Mouse (Mus musculus): ENCODE data around the gene Zfand3. TPM values are rescaled to one million over a fixed set of nuclear protein-coding genes. Genes with fewer than 3 reads are reported as not detected.

The Zfand3 gene
- polyA plus RNA-seq, 1 experiment from 2014 or later, result 24.2 TPM

DNA sequence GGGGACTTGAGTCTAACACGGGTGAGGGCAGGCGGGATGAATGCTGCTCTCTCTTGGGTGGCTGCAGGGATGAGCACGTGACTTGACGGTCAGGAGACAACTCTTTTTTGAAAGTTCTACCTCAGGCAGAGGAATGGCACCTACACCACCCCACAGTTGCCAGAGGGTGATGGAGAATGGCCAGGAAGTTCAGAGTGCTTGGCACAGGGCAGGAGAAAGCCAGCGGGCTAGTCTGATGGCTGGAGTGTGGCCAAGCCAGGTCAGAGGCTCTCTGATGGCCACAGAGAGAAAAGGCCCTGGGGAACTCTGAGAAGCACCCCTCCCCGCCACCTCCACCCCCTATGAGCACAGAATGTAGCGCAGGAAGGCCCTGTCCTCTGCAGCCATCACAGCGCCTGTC is 205.7 kb downstream of the Zfand3 start:
- Histone ChIP-seq H3K4me1 (replicated peaks; ENCODE audit: control insufficient read depth, insufficient read depth, low read length) (peaks cover 11% of the 10 kb centered on the region), H3K9ac (ENCODE audit: low read depth, low read length) (no peak overlapping the region), H3K4me2 (no peak overlapping the region), H3K36me3 (ENCODE audit: control insufficient read depth, insufficient read depth, low read length) (peaks cover 7% of the 10 kb centered on the region; the same call in 1 of the 2 replicates), H3K9me3 (ENCODE audit: control insufficient read depth, low read length) (no peaks in the 10 kb centered on the region), H3K4me3 (ENCODE audit: low read depth, low read length) (no peak overlapping the region), H3K27me3 (replicated peaks; ENCODE audit: control insufficient read depth, insufficient read depth, low read length) (no peaks in the 10 kb centered on the region), H3K27ac (ENCODE audit: low read depth, low read length) (no peak overlapping the region)
- 90% methylated on average over 8 of the region's 8 CpGs for WGBS
- ATAC-seq (replicated peaks; ENCODE audit: low FRiP score) (no peak), DNase-seq (ENCODE audit: low spot score) (no peak)

DNA sequence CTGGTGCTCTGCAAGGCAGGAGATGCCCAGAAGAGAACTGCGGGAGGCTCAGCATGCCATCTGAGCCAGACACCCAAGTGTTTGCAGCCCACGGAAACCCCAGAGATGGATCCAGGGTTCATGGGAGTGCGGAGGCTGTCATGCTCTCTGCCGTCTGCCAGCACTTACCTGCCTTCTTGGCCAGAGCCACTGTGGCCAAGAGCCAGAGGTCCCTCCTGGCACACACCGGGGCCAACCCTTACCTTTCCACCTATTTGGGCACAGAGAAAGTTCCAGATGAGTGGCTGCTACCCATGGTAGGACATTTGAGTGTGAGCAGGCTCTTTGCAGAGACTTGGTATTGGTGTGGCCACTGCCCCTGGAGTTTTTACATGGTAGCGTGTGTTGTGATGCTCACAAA is 206.4 kb downstream of the Zfand3 start:
- DNase-seq (ENCODE audit: low spot score) (no peak), ATAC-seq (replicated peaks; ENCODE audit: low FRiP score) (no peak)
- H3K4me3 ChIP-seq (ENCODE audit: low read depth, low read length), result no peak overlapping the region
- no peaks in the 10 kb centered on the region for H3K27me3 ChIP-seq (replicated peaks; ENCODE audit: control insufficient read depth, insufficient read depth, low read length)
- peaks cover 11% of the 10 kb centered on the region for H3K4me1 ChIP-seq (replicated peaks; ENCODE audit: control insufficient read depth, insufficient read depth, low read length)
- H3K36me3 ChIP-seq (ENCODE audit: control insufficient read depth, insufficient read depth, low read length), result peaks cover 7% of the 10 kb centered on the region; the same call in 1 of the 2 replicates
- no peak overlapping the region for H3K9ac ChIP-seq (ENCODE audit: low read depth, low read length)
- H3K27ac ChIP-seq (ENCODE audit: low read depth, low read length), result no peak overlapping the region
- WGBS, result 90% methylated on average over 6 of the region's 6 CpGs
- no peaks in the 10 kb centered on the region for H3K9me3 ChIP-seq (ENCODE audit: control insufficient read depth, low read length)
- no peak overlapping the region for H3K4me2 ChIP-seq

DNA sequence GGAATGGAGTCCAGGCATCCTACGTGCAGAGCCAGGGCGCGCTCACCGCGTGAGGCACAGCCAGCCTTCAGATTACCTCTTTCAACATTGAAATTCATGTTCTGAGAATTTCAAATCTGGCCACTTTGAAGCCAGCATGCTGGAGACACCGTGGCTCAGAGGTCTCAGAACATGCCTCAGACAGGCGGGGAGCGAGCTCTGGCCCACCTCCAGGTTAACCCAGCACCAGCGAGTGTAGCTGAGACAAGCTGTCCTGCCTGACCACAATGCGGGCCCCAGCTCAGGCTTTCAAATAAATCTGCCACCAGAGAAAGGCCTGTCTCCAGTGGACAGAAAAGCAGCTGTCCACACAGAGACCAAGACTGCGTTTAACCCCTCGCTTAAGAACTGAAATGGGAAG is 208.1 kb downstream of the Zfand3 start:
- no peak overlapping the region for H3K4me2 ChIP-seq
- H3K36me3 ChIP-seq (ENCODE audit: control insufficient read depth, insufficient read depth, low read length), result peaks cover 7% of the 10 kb centered on the region; the same call in 1 of the 2 replicates
- H3K9me3 ChIP-seq (ENCODE audit: control insufficient read depth, low read length), result no peaks in the 10 kb centered on the region
- no peak overlapping the region for H3K9ac ChIP-seq (ENCODE audit: low read depth, low read length)
- H3K27me3 ChIP-seq (replicated peaks; ENCODE audit: control insufficient read depth, insufficient read depth, low read length), result no peaks in the 10 kb centered on the region
- H3K4me1 ChIP-seq (replicated peaks; ENCODE audit: control insufficient read depth, insufficient read depth, low read length), result peaks cover 11% of the 10 kb centered on the region
- no peak for ATAC-seq (replicated peaks; ENCODE audit: low FRiP score)
- 88% methylated on average over 12 of the region's 12 CpGs for WGBS
- H3K27ac ChIP-seq (ENCODE audit: low read depth, low read length), result no peak overlapping the region
- DNase-seq (ENCODE audit: low spot score), result no peak
- H3K4me3 ChIP-seq (ENCODE audit: low read depth, low read length), result no peak overlapping the region

DNA sequence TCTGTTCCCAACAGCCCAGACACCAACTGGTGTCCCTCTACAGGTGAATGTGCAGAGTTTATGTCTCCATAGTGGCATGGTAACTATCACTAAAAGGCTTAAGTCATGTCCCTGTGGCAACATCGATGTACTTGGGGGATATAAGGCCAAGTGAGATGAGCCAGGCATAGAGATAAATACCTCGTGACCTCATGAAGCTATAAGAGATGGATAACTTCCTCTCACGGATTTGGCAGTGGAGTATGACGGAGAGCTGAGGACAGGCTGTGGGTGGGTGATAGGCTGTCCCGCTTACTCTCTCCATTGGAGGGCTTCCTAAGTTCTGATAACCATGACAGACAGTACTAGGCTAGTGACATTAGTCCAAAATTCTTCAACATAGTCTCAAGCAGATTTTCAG is 208.8 kb downstream of the Zfand3 start:
- ATAC-seq (replicated peaks; ENCODE audit: low FRiP score) (no peak), DNase-seq (ENCODE audit: low spot score) (no peak)
- Histone ChIP-seq H3K4me2 (no peak overlapping the region), H3K9me3 (ENCODE audit: control insufficient read depth, low read length) (no peaks in the 10 kb centered on the region), H3K27me3 (replicated peaks; ENCODE audit: control insufficient read depth, insufficient read depth, low read length) (no peaks in the 10 kb centered on the region), H3K9ac (ENCODE audit: low read depth, low read length) (no peak overlapping the region), H3K36me3 (ENCODE audit: control insufficient read depth, insufficient read depth, low read length) (peaks cover 7% of the 10 kb centered on the region; the same call in 1 of the 2 replicates), H3K4me1 (replicated peaks; ENCODE audit: control insufficient read depth, insufficient read depth, low read length) (peaks cover 11% of the 10 kb centered on the region), H3K27ac (ENCODE audit: low read depth, low read length) (no peak overlapping the region), H3K4me3 (ENCODE audit: low read depth, low read length) (no peak overlapping the region)
- 64% methylated on average over 5 of the region's 5 CpGs for WGBS

DNA sequence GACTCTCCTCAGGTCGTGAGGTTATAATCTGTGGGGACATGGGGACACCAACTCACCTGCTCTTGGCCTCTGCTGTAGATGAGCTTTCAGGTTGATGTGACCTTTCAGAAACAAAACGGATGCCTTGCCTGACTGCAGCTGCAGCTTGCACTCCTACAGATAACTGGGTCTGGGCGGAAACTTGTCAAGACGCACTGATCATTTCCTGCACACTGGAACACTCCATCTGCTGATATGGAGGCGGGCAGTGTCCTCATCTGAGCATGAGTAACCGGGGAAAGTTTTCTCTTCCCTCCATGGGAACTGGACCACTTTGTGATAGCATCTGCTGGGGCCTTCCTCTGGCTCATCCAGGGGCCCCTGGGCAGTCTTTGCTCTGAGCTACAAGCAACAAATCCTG is 209.9 kb downstream of the Zfand3 start:
- H3K27me3 ChIP-seq (replicated peaks; ENCODE audit: control insufficient read depth, insufficient read depth, low read length), result no peaks in the 10 kb centered on the region
- 31% methylated on average over 6 of the region's 6 CpGs for WGBS
- peaks cover 11% of the 10 kb centered on the region for H3K4me1 ChIP-seq (replicated peaks; ENCODE audit: control insufficient read depth, insufficient read depth, low read length)
- no peak overlapping the region for H3K4me2 ChIP-seq
- no peak overlapping the region for H3K27ac ChIP-seq (ENCODE audit: low read depth, low read length)
- H3K4me3 ChIP-seq (ENCODE audit: low read depth, low read length), result no peak overlapping the region
- no peaks in the 10 kb centered on the region for H3K9me3 ChIP-seq (ENCODE audit: control insufficient read depth, low read length)
- no peak overlapping the region for H3K9ac ChIP-seq (ENCODE audit: low read depth, low read length)
- peaks cover 6% of the 10 kb centered on the region; the same call in 1 of the 2 replicates for H3K36me3 ChIP-seq (ENCODE audit: control insufficient read depth, insufficient read depth, low read length)
- ATAC-seq (replicated peaks; ENCODE audit: low FRiP score), result no peak
- DNase-seq (ENCODE audit: low spot score), result no peak

DNA sequence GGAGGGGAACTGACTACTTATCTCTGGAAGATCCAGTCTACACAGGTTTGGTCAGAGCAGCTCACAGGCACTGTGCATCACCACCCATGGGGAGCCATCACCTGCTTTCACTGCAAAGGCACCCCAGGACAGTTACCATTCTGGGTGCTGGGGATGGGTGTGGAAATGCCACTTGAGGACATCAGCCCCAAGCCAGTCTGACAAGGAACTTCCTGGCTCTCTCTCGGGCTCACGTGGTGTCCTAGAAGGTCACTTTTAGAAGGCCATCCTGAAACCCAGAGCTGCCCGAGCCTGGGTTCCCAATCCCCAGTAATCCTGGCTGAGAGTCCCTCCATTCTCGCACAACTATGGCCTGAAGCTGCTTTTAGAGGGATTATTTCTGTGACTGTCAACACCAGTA is 211.2 kb downstream of the Zfand3 start:
- DNase-seq (ENCODE audit: low spot score) (no peak), ATAC-seq (replicated peaks; ENCODE audit: low FRiP score) (no peak)
- no peaks in the 10 kb centered on the region for H3K9me3 ChIP-seq (ENCODE audit: control insufficient read depth, low read length)
- peaks cover 5% of the 10 kb centered on the region; the same call in 1 of the 2 replicates for H3K36me3 ChIP-seq (ENCODE audit: control insufficient read depth, insufficient read depth, low read length)
- no peak overlapping the region for H3K9ac ChIP-seq (ENCODE audit: low read depth, low read length)
- no peak overlapping the region for H3K27ac ChIP-seq (ENCODE audit: low read depth, low read length)
- H3K4me3 ChIP-seq (ENCODE audit: low read depth, low read length), result no peak overlapping the region
- H3K4me2 ChIP-seq, result no peak overlapping the region
- no peaks in the 10 kb centered on the region for H3K27me3 ChIP-seq (replicated peaks; ENCODE audit: control insufficient read depth, insufficient read depth, low read length)
- WGBS, result 59% methylated on average over 4 of the region's 4 CpGs
- peaks cover 11% of the 10 kb centered on the region for H3K4me1 ChIP-seq (replicated peaks; ENCODE audit: control insufficient read depth, insufficient read depth, low read length)

DNA sequence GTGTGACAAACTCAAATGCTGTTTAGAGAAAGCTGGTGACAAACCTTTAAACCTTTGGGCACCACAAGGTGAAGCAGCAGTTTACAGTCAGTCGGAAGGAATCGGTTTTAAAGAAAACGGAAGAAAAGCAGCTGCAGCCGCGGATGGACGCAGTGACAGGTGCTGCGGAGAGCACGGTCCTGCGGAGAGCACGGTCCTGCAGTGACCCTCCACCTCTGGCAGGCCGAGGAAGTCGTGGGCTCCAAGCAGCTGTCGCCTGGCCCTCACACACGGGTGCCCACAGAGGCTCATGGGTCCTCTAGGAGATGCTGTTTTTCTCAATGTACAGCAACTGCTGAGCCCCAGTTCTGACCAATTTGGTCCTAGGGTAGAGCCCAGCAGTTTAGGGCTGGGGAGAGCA is 217.1 kb downstream of the Zfand3 start:
- Histone ChIP-seq H3K9ac (ENCODE audit: low read depth, low read length) (no peak overlapping the region), H3K36me3 (ENCODE audit: control insufficient read depth, insufficient read depth, low read length) (0 out of 2 replicates have a peak, but pooled peaks cover 3% of the 10 kb centered on the region), H3K9me3 (ENCODE audit: control insufficient read depth, low read length) (no peaks in the 10 kb centered on the region), H3K4me3 (ENCODE audit: low read depth, low read length) (no peak overlapping the region), H3K27me3 (replicated peaks; ENCODE audit: control insufficient read depth, insufficient read depth, low read length) (no peaks in the 10 kb centered on the region), H3K4me2 (no peak overlapping the region), H3K27ac (ENCODE audit: low read depth, low read length) (no peak overlapping the region), H3K4me1 (replicated peaks; ENCODE audit: control insufficient read depth, insufficient read depth, low read length) (peaks cover 2% of the 10 kb centered on the region; the same call in 1 of the 2 replicates)
- WGBS, result 84% methylated on average over 14 of the region's 14 CpGs
- ATAC-seq (replicated peaks; ENCODE audit: low FRiP score) (no peak), DNase-seq (ENCODE audit: low spot score) (no peak)

DNA sequence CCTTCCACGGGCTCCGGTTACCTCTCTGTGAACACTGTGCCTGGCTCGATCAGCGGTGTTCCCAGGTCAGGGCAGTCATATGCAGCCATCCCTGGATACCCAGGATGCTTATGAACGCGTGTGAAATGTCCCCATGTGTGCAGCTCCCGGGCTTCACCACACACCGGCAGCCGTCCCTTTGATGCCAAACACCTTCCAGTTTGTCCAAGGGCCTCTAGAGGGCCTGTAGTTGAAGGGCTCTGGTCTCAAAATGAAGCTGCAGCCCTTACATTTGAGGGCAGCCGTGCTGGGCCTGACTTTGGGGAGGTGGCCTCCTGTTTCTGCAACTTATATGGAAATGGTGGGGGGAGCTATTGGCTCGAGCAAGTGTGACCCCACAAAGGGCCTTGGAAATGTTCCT is 217.8 kb downstream of the Zfand3 start:
- peaks cover 2% of the 10 kb centered on the region; the same call in 1 of the 2 replicates for H3K4me1 ChIP-seq (replicated peaks; ENCODE audit: control insufficient read depth, insufficient read depth, low read length)
- DNase-seq (ENCODE audit: low spot score), result no peak
- 81% methylated on average over 11 of the region's 11 CpGs for WGBS
- no peak overlapping the region for H3K4me3 ChIP-seq (ENCODE audit: low read depth, low read length)
- no peak overlapping the region for H3K27ac ChIP-seq (ENCODE audit: low read depth, low read length)
- H3K9ac ChIP-seq (ENCODE audit: low read depth, low read length), result no peak overlapping the region
- H3K9me3 ChIP-seq (ENCODE audit: control insufficient read depth, low read length), result no peaks in the 10 kb centered on the region
- no peaks in the 10 kb centered on the region for H3K27me3 ChIP-seq (replicated peaks; ENCODE audit: control insufficient read depth, insufficient read depth, low read length)
- no peak overlapping the region for H3K4me2 ChIP-seq
- 0 out of 2 replicates have a peak, but pooled peaks cover 3% of the 10 kb centered on the region for H3K36me3 ChIP-seq (ENCODE audit: control insufficient read depth, insufficient read depth, low read length)
- ATAC-seq (replicated peaks; ENCODE audit: low FRiP score), result no peak

DNA sequence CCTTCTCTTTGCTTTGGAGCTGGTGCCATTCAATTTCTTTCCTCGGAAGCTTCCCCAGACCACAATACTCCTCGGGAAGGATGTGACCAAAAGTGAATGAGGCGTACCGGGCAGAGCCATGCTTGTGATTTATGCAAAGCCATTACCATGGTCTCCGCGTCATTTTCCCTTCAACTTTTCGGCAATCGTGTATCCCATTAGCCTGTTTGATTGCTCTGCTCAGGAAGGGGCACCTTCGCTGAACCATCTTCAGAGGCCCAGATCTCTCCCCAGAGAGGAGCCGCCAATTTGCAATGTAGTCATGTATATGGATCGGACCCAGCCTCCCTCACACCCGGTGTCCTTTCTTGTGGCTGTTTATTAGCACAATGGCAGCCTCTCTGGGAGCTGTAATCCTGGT is 218.3 kb downstream of the Zfand3 start:
- Histone ChIP-seq H3K4me3 (ENCODE audit: low read depth, low read length) (no peak overlapping the region), H3K36me3 (ENCODE audit: control insufficient read depth, insufficient read depth, low read length) (0 out of 2 replicates have a peak, but pooled peaks cover 3% of the 10 kb centered on the region), H3K27me3 (replicated peaks; ENCODE audit: control insufficient read depth, insufficient read depth, low read length) (no peaks in the 10 kb centered on the region), H3K4me2 (no peak overlapping the region), H3K4me1 (replicated peaks; ENCODE audit: control insufficient read depth, insufficient read depth, low read length) (peaks cover 2% of the 10 kb centered on the region; the same call in 1 of the 2 replicates), H3K9ac (ENCODE audit: low read depth, low read length) (no peak overlapping the region), H3K9me3 (ENCODE audit: control insufficient read depth, low read length) (no peaks in the 10 kb centered on the region), H3K27ac (ENCODE audit: low read depth, low read length) (no peak overlapping the region)
- 88% methylated on average over 12 of the region's 12 CpGs for WGBS
- DNase-seq (ENCODE audit: low spot score) (no peak), ATAC-seq (replicated peaks; ENCODE audit: low FRiP score) (no peak)
